Mouse (Mus musculus): ENCODE results near the gene Lrtm2. TPM values are rescaled to one million over a fixed set of nuclear protein-coding genes. Genes with fewer than 3 reads are reported as not detected.

Gene Lrtm2
- 0.35 and 0.59 TPM in 2 replicates for polyA plus RNA-seq (2012; rRNA removed; ENCODE audit: low replicate concordance)

DNA sequence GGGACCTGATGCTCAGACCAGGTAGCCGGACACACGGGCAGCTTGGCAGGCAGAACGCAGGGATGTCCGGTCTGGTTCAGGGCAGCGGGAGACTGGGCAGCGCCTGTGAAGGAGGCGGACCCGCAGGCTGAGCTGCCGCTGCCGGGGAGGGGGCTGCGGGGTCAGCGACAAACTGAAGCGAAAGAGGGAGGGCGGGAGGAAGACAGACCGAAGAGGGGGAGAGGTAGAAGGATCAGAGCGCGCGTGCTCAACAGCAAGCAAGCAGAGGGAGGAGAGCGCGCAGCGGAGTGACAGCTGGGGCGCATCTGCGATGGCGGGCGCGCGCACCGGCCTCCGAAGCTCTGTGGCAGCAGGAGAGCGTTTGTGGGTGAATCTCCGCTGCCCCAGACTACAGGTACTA, at the start of gene Lrtm2:
Gene Lrtm2, minus strand, starts transcription at position 261 of the 400 bp plus-strand sequence.

Other genes starting within 250 kb of the Lrtm2 start
- 15.3 and 25.0 TPM in 2 replicates for gene Dcp1b, start 155.5 kb downstream of the Lrtm2 start, polyA plus RNA-seq (2012; rRNA removed; ENCODE audit: low replicate concordance)
- 2.3 and 2.9 TPM in 2 replicates for gene Cacna1c, start 134.3 kb downstream of the Lrtm2 start, polyA plus RNA-seq (2012; rRNA removed; ENCODE audit: low replicate concordance)
- gene Cacna2d4, start 94.2 kb downstream of the Lrtm2 start, polyA plus RNA-seq (2012; rRNA removed; ENCODE audit: low replicate concordance), result 2.4 and 5.1 TPM in 2 replicates
- gene Adipor2, start 86.9 kb upstream of the Lrtm2 start, polyA plus RNA-seq (2012; rRNA removed; ENCODE audit: low replicate concordance), result 154 and 332 TPM in 2 replicates
- gene Fbxl14, start 148.9 kb upstream of the Lrtm2 start, polyA plus RNA-seq (2012; rRNA removed; ENCODE audit: low replicate concordance), result 53.1 and 129 TPM in 2 replicates
- gene Wnt5b, start 213.6 kb upstream of the Lrtm2 start, polyA plus RNA-seq (2012; rRNA removed; ENCODE audit: low replicate concordance), result 5.6 and 10.3 TPM in 2 replicates